Mouse (Mus musculus) small intestine, adult 2 months (tissue): ENCODE measurements around the gene Plekha8. TPM values are rescaled to one million over a fixed set of nuclear protein-coding genes. Genes with fewer than 3 reads are reported as not detected.

Source experiments
- H3K27ac ChIP-seq: fragments of 200-500 bp; 2 replicates; pipeline ENCODE4 v1.5.1; 2012; ENCODE audit warnings: low read depth, low read length, control low read depth, inconsistent platforms; ENCODE audit not compliant: insufficient read depth
- H3K27me3 ChIP-seq: fragments of 200-500 bp; 2 replicates; pipeline ENCODE4 v1.6.1; 2012; ENCODE audit warnings: mild to moderate bottlenecking, moderate library complexity, low read length, inconsistent platforms; ENCODE audit not compliant: control insufficient read depth, insufficient read depth
- H3K36me3 ChIP-seq: fragments of 200-500 bp; 2 replicates; pipeline ENCODE4 v1.6.1; 2012; ENCODE audit warnings: mild to moderate bottlenecking, low read length, control low read depth, inconsistent platforms; ENCODE audit not compliant: control insufficient read depth, insufficient read depth
- H3K4me1 ChIP-seq: fragments of 200-500 bp; 2 replicates; pipeline ENCODE4 v1.6.1; 2012; ENCODE audit warnings: low read length, inconsistent platforms, mixed read lengths; ENCODE audit not compliant: control insufficient read depth, insufficient read depth, insufficient read length
- H3K4me3 ChIP-seq: fragments of 200-500 bp; 2 replicates; pipeline ENCODE4 v1.5.1; 2012; ENCODE audit warnings: low read depth, mild to moderate bottlenecking, control low read depth, inconsistent platforms, low read length, moderate library complexity
- CTCF ChIP-seq: fragments of 200-500 bp; IDR thresholded peaks from 2 replicates; pipeline ENCODE4 v1.5.1; 2012; ENCODE audit warnings: low read depth, mild to moderate bottlenecking, control low read depth, inconsistent platforms, low read length, moderate library complexity, mixed read lengths; ENCODE audit not compliant: insufficient replicate concordance, insufficient read length; ENCODE audit errors: extremely low read depth
- POLR2A ChIP-seq: fragments of 200-500 bp; IDR thresholded peaks from 2 replicates; pipeline ENCODE4 v1.6.1; 2012; ENCODE audit warnings: low read depth, mild to moderate bottlenecking, control low read depth, inconsistent platforms, low read length, moderate library complexity
- WGBS: fragments of 180-500 bp; shearing (Covaris S2); methylation state at CpG from one replicate; pipeline ENCODE4 v1.1.7; 2018; 5-methylcytosine and 5-hydroxymethylcytosine counted together
- polyA plus RNA-seq: library from polyadenylated mRNA; depleted of rRNA; stranded (reverse); fragments of >200 nt; gene quantifications from 2 replicates; pipeline ENCODE4 v1.2.3, GENCODE M21; 2012

Plekha8 gene
- polyA plus RNA-seq, 1 experiment: 5.1 TPM

DNA sequence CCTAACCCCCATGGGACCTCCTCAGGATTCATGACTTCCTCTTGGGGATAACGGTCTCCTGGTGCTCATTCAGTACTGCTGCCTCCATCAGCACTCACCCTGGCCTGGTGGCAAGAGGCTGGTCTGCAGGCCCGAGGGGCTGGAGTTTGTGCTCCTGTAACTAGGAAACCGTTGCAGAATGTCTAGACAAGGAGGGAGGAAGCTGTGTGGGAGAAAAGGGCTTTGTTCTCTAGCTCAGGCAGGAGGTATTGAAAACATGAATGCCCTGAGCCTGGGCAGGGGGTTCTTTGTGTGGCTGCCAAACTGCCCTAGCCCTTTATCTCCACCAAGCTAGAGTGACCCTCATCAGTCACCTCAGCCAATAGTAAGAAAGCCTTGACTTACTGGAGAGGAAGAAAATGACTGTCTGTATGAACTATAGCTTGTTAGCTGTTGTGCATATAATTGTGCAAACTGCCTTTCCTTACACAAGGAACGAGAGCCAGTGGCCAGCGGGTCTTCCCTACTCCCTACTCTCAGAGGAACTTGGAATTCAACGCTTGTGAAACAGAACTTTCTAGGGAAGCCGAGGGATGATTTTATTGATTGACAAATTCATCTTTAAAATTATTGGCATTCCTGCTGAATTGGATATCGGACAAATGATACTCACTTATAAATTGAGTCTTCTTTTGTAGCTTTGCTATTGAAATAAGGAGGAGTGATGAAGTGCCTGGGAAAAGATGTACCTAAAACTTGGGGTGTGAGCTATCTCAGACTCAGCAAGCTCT, 40.4 kb upstream of the Plekha8 start:
- Histone ChIP-seq H3K27me3 (no peaks in the 10 kb centered on the region), H3K4me3 (no peak overlapping the region), H3K4me1 (no peaks in the 10 kb centered on the region), H3K36me3 (no peaks in the 10 kb centered on the region), H3K27ac (no peak overlapping the region)
- 73% methylated on average over 8 of the region's 8 CpGs for WGBS
- no peak for TF ChIP-seq POLR2A
- no peak for TF ChIP-seq CTCF

DNA sequence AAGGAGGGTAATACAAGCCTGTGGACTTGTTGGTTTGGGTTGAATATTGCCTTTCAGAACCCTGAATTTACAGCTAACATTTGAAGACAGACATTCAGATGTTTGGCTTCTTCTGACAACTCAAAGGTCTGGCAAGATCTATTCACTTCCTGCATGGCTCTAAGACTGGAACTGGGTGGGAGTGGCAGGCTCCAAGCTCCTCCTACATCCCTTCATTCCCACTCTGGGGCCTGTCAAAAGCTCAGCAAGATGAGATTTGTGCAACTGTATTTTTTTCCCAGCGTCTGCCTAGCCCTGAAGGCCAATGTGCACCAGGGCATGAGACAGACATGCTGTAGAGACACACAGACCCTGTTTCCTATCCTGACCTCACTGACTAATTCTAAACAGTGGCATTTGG, 39.1 kb upstream of the Plekha8 start:
- 59% methylated on average over 1 of the region's 1 CpGs for WGBS
- Histone ChIP-seq H3K4me3 (no peak overlapping the region), H3K27ac (no peak overlapping the region), H3K27me3 (no peaks in the 10 kb centered on the region), H3K4me1 (no peaks in the 10 kb centered on the region), H3K36me3 (no peaks in the 10 kb centered on the region)
- TF ChIP-seq POLR2A: no peak
- TF ChIP-seq CTCF: no peak

DNA sequence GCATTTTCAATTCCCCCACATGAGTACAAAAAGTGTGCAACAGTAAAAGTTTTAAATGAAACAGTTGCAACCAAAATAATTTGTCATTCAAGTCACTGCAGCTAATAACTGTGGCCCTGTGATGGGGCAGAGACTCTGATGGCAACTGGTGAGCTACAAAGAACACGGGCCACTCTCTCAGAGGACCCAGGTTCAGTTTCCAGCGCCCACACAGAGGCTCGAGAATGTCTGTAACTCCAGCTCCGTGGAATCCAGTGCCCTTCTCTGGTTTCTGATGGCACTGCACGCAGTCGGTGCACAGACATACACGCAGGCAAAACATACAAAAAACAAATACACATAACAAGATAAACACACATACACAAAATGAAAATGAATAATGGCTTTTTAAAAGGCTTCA, 37.2 kb upstream of the Plekha8 start:
- Histone ChIP-seq H3K36me3 (no peaks in the 10 kb centered on the region), H3K27me3 (no peaks in the 10 kb centered on the region), H3K4me1 (no peaks in the 10 kb centered on the region), H3K27ac (no peak overlapping the region), H3K4me3 (no peak overlapping the region)
- 92% methylated on average over 7 of the region's 7 CpGs for WGBS
- no peak for TF ChIP-seq POLR2A
- no peak for TF ChIP-seq CTCF

DNA sequence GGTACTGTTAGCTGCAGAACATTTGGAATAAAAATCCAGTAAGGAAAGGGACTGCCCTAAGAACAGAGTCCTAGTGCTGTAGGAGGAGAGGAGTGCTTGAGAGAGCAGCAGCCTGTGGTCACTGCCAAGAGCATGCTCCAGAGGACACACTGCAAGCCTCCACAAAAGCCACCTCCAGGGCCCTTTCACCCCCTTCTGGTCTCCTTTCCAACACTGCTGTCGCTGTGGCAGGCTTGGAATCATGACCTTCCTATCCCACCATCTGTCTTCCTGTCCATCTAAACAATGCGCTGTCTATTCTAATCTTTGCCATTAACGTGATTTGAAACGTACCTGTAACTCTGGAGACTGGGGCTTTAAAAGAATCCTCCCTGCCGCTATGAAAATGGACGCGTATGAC, 36.4 kb upstream of the Plekha8 start:
- Histone ChIP-seq H3K27ac (no peak overlapping the region), H3K4me3 (no peak overlapping the region), H3K4me1 (no peaks in the 10 kb centered on the region), H3K27me3 (no peaks in the 10 kb centered on the region), H3K36me3 (no peaks in the 10 kb centered on the region)
- 71% methylated on average over 7 of the region's 7 CpGs for WGBS
- no peak for TF ChIP-seq CTCF
- no peak for TF ChIP-seq POLR2A

DNA sequence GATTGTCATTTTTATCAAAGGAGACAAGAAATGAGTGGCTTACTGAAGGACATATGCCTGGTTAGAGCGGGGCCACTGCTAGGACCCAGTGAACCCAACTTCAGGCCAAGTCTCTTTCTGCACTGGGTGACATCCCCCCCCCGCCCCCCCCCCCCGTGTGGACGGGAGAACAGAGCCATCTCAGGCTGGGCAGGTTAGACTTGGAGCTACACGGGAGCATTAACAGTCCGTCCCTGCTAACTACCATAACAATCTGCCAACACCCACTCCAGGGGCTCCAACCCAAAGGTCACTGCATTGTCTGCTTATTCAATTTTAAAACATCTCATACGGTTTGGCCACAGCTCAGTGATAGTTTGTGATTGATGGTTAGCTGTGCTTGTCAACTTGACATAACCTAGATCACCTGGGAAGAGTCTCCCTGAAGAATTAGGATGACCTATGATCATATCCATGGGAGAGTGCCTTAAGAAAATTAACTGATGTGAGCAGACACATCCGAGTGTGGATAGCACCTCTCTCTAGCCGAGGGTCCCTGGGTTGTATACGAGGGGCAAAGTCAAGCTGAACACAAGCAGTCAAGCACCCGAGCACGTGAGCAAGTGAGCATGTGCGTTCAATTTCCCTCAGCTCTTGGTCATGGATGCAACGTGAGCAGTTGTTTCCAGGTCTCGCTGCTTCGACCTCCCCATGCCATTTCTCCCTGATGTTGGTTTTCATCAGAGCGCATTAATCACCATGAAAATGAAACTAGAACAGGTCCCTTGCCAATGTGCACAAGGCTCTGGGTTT, 32.7 kb upstream of the Plekha8 start:
- peaks cover 10% of the 10 kb centered on the region; the same call in 1 of the 2 replicates for H3K27me3 ChIP-seq
- peaks cover 8% of the 10 kb centered on the region for H3K4me1 ChIP-seq
- no peak overlapping the region for H3K4me3 ChIP-seq
- no peak overlapping the region for H3K27ac ChIP-seq
- no peaks in the 10 kb centered on the region for H3K36me3 ChIP-seq
- WGBS: 65% methylated on average over 17 of the region's 17 CpGs
- TF ChIP-seq POLR2A (no peak), CTCF (no peak)

DNA sequence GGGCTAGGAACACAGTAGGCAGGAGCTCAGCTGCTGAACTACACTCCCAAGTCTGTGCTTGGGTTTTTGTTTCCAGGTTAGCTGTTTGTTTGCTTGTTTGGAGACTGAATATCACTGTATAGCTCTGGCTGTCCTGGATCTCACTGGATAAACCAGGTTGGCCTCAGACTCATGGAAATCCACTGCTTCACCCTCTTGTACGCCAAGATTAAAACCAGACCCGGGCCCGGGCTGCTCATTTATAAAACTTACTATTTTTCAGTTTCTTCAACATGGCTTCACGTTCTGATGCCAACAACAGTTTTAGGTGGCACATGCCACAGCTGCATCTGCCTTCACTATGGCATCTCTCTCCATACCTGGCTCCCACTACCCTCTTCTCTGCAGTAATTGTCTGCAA, 31.4 kb upstream of the Plekha8 start:
- Histone ChIP-seq H3K36me3 (no peaks in the 10 kb centered on the region), H3K27ac (no peak overlapping the region), H3K4me3 (no peak overlapping the region), H3K27me3 (peaks cover 10% of the 10 kb centered on the region; the same call in 1 of the 2 replicates), H3K4me1 (peaks cover 8% of the 10 kb centered on the region)
- 93% methylated on average over 4 of the region's 4 CpGs for WGBS
- no peak for TF ChIP-seq POLR2A
- TF ChIP-seq CTCF: no peak

DNA sequence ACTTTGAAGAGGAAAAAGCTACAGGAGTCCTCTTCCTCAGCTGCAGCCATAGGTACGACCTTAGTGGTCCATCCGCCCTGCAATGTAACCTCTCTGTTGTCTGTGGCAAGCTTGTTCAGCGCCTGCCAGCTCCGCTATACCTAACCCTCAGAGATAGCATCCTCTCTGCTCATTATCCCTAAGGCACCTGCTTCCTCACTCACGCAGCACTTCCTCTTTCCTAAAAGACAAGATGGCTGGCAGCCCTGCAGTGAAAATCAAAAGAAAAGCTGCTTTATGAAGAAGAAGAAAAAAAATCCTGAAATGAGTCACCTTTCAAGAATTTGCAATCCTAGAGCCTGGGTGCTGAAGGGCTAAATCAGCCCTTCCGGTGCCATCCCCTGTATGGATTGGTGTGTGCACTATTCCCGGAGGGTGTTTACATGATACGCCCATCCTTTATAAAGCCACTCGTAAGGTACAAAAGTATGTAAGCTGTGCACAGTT, 30.4 kb upstream of the Plekha8 start:
- 82% methylated on average over 9 of the region's 9 CpGs for WGBS
- Histone ChIP-seq H3K4me3 (no peak overlapping the region), H3K4me1 (peaks cover 8% of the 10 kb centered on the region), H3K27me3 (peaks cover 10% of the 10 kb centered on the region; the same call in 1 of the 2 replicates), H3K36me3 (no peaks in the 10 kb centered on the region), H3K27ac (no peak overlapping the region)
- no peak for TF ChIP-seq CTCF
- no peak for TF ChIP-seq POLR2A
